ENCODE assay signal across 1 mouse cellular context in the genomic region with DNA sequence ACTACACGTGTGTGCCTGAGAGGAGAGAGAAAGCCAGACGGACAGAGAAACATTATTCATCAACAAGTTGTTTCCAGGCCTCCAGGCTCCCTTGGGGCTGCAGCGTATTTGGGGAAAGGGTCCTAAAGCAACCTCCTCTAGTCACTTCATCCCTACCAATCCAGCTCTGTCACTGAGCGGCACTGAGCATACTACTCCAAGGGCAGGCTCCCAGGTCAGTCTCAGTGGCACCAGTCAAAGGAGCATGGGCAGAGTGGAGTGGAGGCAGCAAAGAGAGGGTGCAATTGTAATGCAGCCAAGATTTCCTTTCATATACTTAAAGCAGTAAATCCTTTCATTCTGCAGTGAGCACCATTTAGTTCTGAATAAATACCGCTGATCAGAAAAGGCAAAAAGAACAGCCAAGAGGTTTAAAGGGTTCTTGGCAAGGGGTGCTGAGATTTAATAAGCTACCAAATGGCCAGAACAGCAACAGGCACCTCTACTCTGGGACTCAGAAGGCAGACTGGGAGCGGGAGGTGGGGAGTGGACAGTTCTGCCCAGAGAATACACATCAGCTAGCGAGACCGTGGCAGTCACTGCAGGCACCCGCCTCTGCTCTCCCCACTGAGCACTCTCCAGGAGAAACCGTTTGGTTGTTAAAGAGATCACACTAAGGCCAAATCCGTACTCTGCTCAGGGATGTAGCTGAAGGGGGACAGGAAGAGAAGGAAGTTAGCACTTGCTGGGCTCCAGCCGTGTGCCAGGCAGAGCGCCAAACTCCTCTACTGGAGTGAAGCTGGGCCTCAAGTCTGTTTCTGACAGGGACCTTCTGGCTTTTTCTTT.
TF ChIP-seq lines count a peak whose summit lies in the region.

No protein-coding gene starts in this region.

TF ChIP-seq in MEL, 35 proteins besides CTCF, POLR2A, EP300 and RAD21 (continued from another document):
- no peak for TF ChIP-seq POLR2AphosphoS5 (IDR thresholded peaks at IDR 0.05; ENCODE audit: borderline replicate concordance, low read depth, low read length)
- no peak for TF ChIP-seq MEF2A (IDR thresholded peaks at IDR 0.05; ENCODE audit: extremely low read depth, insufficient replicate concordance, low read depth, low read length, poor library complexity, severe bottlenecking)
- no peak for TF ChIP-seq CHD2 (IDR thresholded peaks at IDR 0.05; ENCODE audit: low read length)
- TF ChIP-seq NELFE (IDR thresholded peaks at IDR 0.05; ENCODE audit: low read depth, low read length) = no peak
- TF ChIP-seq JUND (IDR thresholded peaks at IDR 0.05; ENCODE audit: low read depth, low read length) = no peak
- no peak for TF ChIP-seq ZC3H11A (IDR thresholded peaks at IDR 0.05; ENCODE audit: low read depth, low read length)
- no peak for TF ChIP-seq NRF1 (IDR thresholded peaks at IDR 0.05; ENCODE audit: insufficient read depth, low read depth, low read length, poor library complexity, severe bottlenecking)
- TF ChIP-seq HCFC1 (IDR thresholded peaks at IDR 0.05; ENCODE audit: low read depth, low read length) = no peak
- TF ChIP-seq ETS1 (IDR thresholded peaks at IDR 0.05; ENCODE audit: low read depth, low read length) = no peak
